Mouse (Mus musculus) heart, adult 2 months (tissue): ENCODE data around the gene Fahd2a.

Experiments used
- CTCF ChIP-seq: fragments of 200-600 bp; IDR thresholded peaks from 2 replicates; pipeline ENCODE4 v1.8.1; 2022; ENCODE audit warnings: antibody characterized with exemption, mild to moderate bottlenecking, moderate library complexity
- EP300 ChIP-seq: fragments of 200-500 bp; IDR thresholded peaks from 2 replicates; pipeline ENCODE4 v1.6.1; 2011; ENCODE audit warnings: low read depth, low read length, control low read depth; ENCODE audit not compliant: insufficient read depth
- POLR2A ChIP-seq: fragments of 200-500 bp; IDR thresholded peaks from 2 replicates; pipeline ENCODE4 v1.6.1; 2011; ENCODE audit warnings: mild to moderate bottlenecking, low read depth, low read length, control low read depth; ENCODE audit not compliant: insufficient read depth

DNA sequence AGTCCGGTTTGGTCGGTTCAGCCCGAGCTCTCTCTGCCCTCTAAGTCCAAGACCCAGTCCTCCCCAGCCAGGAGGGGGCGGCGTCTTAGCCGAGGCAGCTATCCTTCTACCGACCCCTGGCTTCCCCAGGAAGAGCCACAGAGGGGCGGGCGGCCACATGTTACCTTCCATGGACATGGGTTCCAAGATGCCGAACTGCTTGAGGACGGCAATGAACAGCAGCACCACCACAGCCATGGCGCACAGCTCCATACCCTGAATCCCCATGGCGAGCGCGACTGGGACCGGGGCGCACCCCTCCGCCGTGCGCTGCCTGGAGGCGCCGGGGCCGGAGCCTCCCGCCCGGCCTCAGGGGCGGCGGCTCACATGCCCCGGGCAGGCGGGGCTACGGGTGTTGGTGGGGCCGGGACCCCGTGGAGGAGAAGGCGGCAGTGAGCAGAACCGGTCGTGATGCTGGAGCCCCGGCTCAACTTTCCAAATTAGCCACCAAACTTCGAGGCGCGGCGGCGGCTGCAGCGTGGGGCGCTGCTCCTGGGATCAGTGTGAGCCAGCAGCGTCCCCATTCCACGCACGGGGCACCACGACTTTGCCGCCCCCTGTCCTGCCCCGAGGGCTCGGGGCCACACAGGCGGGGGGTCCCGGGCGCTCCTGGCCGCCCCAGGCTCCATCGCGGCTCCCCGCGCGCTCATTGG, 37.6 kb upstream of the Fahd2a start:
- no peak for TF ChIP-seq CTCF
- no peak for TF ChIP-seq EP300
- no peak for TF ChIP-seq POLR2A
